ENCODE assay signal across 14 mouse cellular contexts in genomic region chr8:72757426-72758195, GRCm38 (mm10). TPM values are rescaled to one million over a fixed set of nuclear protein-coding genes. Genes with fewer than 3 reads are reported as not detected.
A peak's percentile ranks its signal among the peaks of the same experiment; 100 is the strongest.
DNase-seq lines count a peak whose midpoint lies in the region; ATAC-seq and TF ChIP-seq lines count a peak whose summit lies in the region.
"Had no signal": no experiment of that assay in that cellular context is flagged by ENCODE, and none has a peak within 500 bp of the region (broad histone marks: within the 10 kb centered on the region; RNA-seq: fewer than 3 reads in every experiment).

No protein-coding gene starts in this region.

- no peaks in the 10 kb centered on the region for H3K27me3 ChIP-seq in hindbrain, embryonic 13.5 days
- H3K27me3 ChIP-seq in hindbrain, embryonic 14.5 days (ENCODE audit: control insufficient read depth, insufficient read depth, low read length) = no peaks in the 10 kb centered on the region
- peaks cover 14% of the 10 kb centered on the region; the same call in 1 of the 2 replicates for H3K27me3 ChIP-seq in E14TG2a.4 (ENCODE audit: insufficient read depth, low read length)
- no peaks in the 10 kb centered on the region for H3K27me3 ChIP-seq in ES-Bruce4 (ENCODE audit: control insufficient read depth, insufficient read depth, low read length, poor library complexity, severe bottlenecking)
- H3K27me3 ChIP-seq: limb, embryonic 13.5 days had no signal

- H3K4me1 ChIP-seq in hindbrain, embryonic 13.5 days (replicated peaks) = no peaks in the 10 kb centered on the region
- H3K4me1 ChIP-seq in hindbrain, embryonic 14.5 days (replicated peaks; ENCODE audit: control insufficient read depth, insufficient read depth, low read length) = no peaks in the 10 kb centered on the region
- peaks cover 22% of the 10 kb centered on the region for H3K4me1 ChIP-seq in E14TG2a.4 (replicated peaks; ENCODE audit: low read depth, low read length)
- H3K4me1 ChIP-seq in ES-Bruce4 (ENCODE audit: control insufficient read depth, insufficient read depth, low read length) = no peaks in the 10 kb centered on the region
- H3K4me1 ChIP-seq: limb, embryonic 13.5 days had no signal

- 93% methylated on average over 15 of the region's 15 CpGs for WGBS in hindbrain, embryonic 13.5 days
- WGBS in hindbrain, embryonic 14.5 days = 93% methylated on average over 15 of the region's 15 CpGs

- no peak overlapping the region for H3K9ac ChIP-seq in hindbrain, embryonic 13.5 days
- H3K9ac ChIP-seq in hindbrain, embryonic 14.5 days = no peak overlapping the region
- H3K9ac ChIP-seq in ES-Bruce4 (ENCODE audit: low read depth, poor library complexity, severe bottlenecking) = 0 out of 2 replicates have a peak overlapping the region, but pooled peaks have one; percentile 2
- H3K9ac ChIP-seq: limb, embryonic 13.5 days; lung, embryonic 14.5 days had no signal

- no peak overlapping the region for H3K27ac ChIP-seq in hindbrain, embryonic 13.5 days
- H3K27ac ChIP-seq in hindbrain, embryonic 14.5 days = no peak overlapping the region
- H3K27ac ChIP-seq in ES-Bruce4 (ENCODE audit: insufficient read depth, low read length) = no peak overlapping the region
- H3K27ac ChIP-seq: limb, embryonic 13.5 days had no signal

- peaks cover 71% of the 10 kb centered on the region for H3K36me3 ChIP-seq in hindbrain, embryonic 13.5 days
- peaks cover 61% of the 10 kb centered on the region for H3K36me3 ChIP-seq in hindbrain, embryonic 14.5 days (replicated peaks; ENCODE audit: control insufficient read depth, insufficient read depth)
- H3K36me3 ChIP-seq in E14TG2a.4 (ENCODE audit: insufficient read depth, low read length) (peaks cover 34% of the 10 kb centered on the region), ES-Bruce4 (ENCODE audit: control insufficient read depth, insufficient read depth, low read length, poor library complexity, severe bottlenecking) (peaks cover 4% of the 10 kb centered on the region; the same call in 1 of the 2 replicates)

- TF ChIP-seq CTCF in E14TG2a.4 (conservative IDR thresholded peaks at IDR 0.05; ENCODE audit: low read length) = no peak
- TF ChIP-seq CTCF in ES-Bruce4 (IDR thresholded peaks at IDR 0.05; ENCODE audit: low read depth, low read length) = no peak

- no peak for DNase-seq in hindbrain, embryonic 14.5 days (ENCODE audit: low spot score)
- DNase-seq in right cerebral cortex, adult 2 months (ENCODE audit: low spot score in 2 of 2) = peak; percentile 1 to 2
- no peak for DNase-seq in right cerebral cortex, adult 18-20 months
- DNase-seq in left cerebral cortex, postnatal 25 days (ENCODE audit: low spot score in 2 of 2) = no peak
- DNase-seq: cerebellum, adult 11-12 months; kidney, adult 9 months; layer of hippocampus, adult 9-11 months; thymus, postnatal 36 days had no signal

- intact Hi-C loops in left cerebral cortex, postnatal 25 days (cut with DNase I) = no loop called here

- TF ChIP-seq POLR2A in ES-Bruce4 (IDR thresholded peaks at IDR 0.05; ENCODE audit: insufficient read depth, low read length) = no peak

- ATAC-seq in hindbrain, embryonic 13.5 days (ENCODE audit: low FRiP score) = 0 out of 2 replicates have a peak, but pooled peaks have one; percentile 3
- no peak for ATAC-seq in hindbrain, embryonic 14.5 days (ENCODE audit: low FRiP score)

- TF ChIP-seq EP300 in ES-Bruce4 (IDR thresholded peaks at IDR 0.05; ENCODE audit: insufficient read depth, low read depth, low read length) = no peak

- H3K9me3 ChIP-seq in hindbrain, embryonic 13.5 days = no peaks in the 10 kb centered on the region
- no peaks in the 10 kb centered on the region for H3K9me3 ChIP-seq in hindbrain, embryonic 14.5 days (ENCODE audit: control insufficient read depth, low read length)
- H3K9me3 ChIP-seq in E14TG2a.4 (ENCODE audit: low read length) (no peaks in the 10 kb centered on the region), ES-Bruce4 (replicated peaks; ENCODE audit: control insufficient read depth, insufficient read depth, low read length, poor library complexity, severe bottlenecking) (no peaks in the 10 kb centered on the region)
- H3K9me3 ChIP-seq: limb, embryonic 13.5 days had no signal

- no peak overlapping the region for H3K4me2 ChIP-seq in hindbrain, embryonic 13.5 days
- no peak overlapping the region for H3K4me2 ChIP-seq in hindbrain, embryonic 14.5 days (replicated peaks)
- H3K4me2 ChIP-seq: heart, embryonic 11.5 days; limb, embryonic 13.5 days; lung, embryonic 14.5 days had no signal

- H3K4me3 ChIP-seq in hindbrain, embryonic 13.5 days = no peak overlapping the region
- H3K4me3 ChIP-seq in hindbrain, embryonic 14.5 days (replicated peaks; ENCODE audit: low read length) = no peak overlapping the region
- H3K4me3 ChIP-seq in E14TG2a.4 (replicated peaks; ENCODE audit: low read length) = peak overlapping the region; percentile 74
- no peak overlapping the region; the same call in 1 of the 2 replicates for H3K4me3 ChIP-seq in ES-Bruce4 (ENCODE audit: low read depth, low read length)
- H3K4me3 ChIP-seq: limb, embryonic 13.5 days had no signal

RNA-seq across cellular contexts. Expression of gene F2rl3, which starts 4.1 kb away (rescaled TPM):
- polyA plus RNA-seq in hindbrain, embryonic 13.5 days (2015; fragmentation: Nextera tagmentation; extraction: Ambion mirVana) = 0.40 and 0.56 TPM in 2 replicates
- polyA plus RNA-seq in hindbrain, embryonic 14.5 days (2014; fragmentation: Nextera tagmentation; extraction: Ambion mirVana) = 0.39 and 0.57 TPM in 2 replicates
- not detected in 2 replicates for polyA plus RNA-seq in ES-Bruce4 (2011; ENCODE audit: insufficient read depth, insufficient read length, low read depth, missing spikeins)
- total RNA-seq in left cerebral cortex, postnatal 25 days (2021) = under 1 TPM in 1 of 2 experiments, not detected in 1; 0.21 TPM

RNA-seq across cellular contexts. Expression of gene Sin3b, which starts 34.5 kb away (rescaled TPM):
- 171 and 175 TPM in 2 replicates for polyA plus RNA-seq in hindbrain, embryonic 13.5 days (2015; fragmentation: Nextera tagmentation; extraction: Ambion mirVana)
- 179 and 185 TPM in 2 replicates for polyA plus RNA-seq in hindbrain, embryonic 14.5 days (2014; fragmentation: Nextera tagmentation; extraction: Ambion mirVana)
- 196 and 208 TPM in 2 replicates for polyA plus RNA-seq in ES-Bruce4 (2011; ENCODE audit: insufficient read depth, insufficient read length, low read depth, missing spikeins)
- 100 to 1,000 TPM; 139 to 142 TPM for total RNA-seq in left cerebral cortex, postnatal 25 days (2021)

Comparison
In these comparisons a context has a peak if more than half of its experiments do, and no peak if none do; other contexts are left out.
1. DNase-seq: peak in right cerebral cortex, adult 2 months (2 of 2); none in hindbrain, embryonic 14.5 days (single experiment), right cerebral cortex, adult 18-20 months (single experiment) and left cerebral cortex, postnatal 25 days (0 of 2).